Mouse (Mus musculus) right cerebral cortex, postnatal 25 days (tissue): ENCODE results near the gene Gm10376.
"Not testable (repeated sequence)": the region's sequence is repeated elsewhere in the genome, so short reads cannot be mapped to it uniquely, and the experiment has no call there.

Source experiments
- DNase-seq: peaks from one replicate; pipeline ENCODE4 v3.0.0; 2022

Gm10376 gene

DNA sequence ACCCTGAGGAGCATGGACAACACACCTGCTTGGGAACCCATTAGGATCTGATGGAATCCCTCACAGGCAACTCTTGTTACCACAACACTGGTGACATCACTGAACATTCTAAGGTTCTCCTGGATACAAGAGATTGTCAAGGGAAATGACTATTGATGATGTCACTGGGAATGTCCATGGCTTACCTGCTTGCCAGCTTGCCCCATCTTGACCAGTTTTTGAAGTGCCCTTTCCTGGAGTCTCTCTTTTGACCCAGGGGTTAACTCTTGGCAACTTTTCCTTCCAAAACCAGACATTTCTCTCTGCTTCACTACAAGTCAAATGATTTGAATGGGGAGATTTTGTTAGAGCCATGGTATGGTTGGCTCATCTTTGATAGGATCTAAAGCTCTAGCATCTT is at the start of gene Gm10376:
Gene Gm10376 (minus strand): TSS at position 101 of the 400 bp plus-strand sequence.
- DNase-seq: not testable (repeated sequence)

GRCm38 (mm10) chr14:43060179-43060578 is 44.8 kb upstream of the Gm10376 start:
- DNase-seq: not testable (repeated sequence)

GRCm38 (mm10) chr14:43058063-43058462 is 42.6 kb upstream of the Gm10376 start:
- not testable (repeated sequence) for DNase-seq

DNA sequence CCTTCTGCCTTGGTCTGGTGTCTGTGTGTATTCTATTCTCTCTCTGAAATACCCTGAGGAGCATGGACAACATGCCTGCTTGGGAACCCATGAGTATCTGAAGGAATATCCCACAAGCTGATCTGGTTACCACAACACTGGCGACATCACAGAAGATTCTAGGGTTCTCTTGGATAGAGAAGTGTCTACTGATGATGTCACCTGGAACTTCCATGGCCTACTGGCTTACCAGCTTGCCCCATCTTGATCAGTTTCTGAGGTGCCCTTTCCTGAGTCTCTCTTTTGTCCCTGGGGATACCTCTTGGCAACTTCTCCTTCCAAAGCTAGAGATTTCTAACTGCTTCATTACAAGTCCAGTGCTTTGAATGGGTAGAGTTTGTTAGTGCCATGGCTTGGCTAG is 21.9 kb downstream of the Gm10376 start, which contains the start of gene Gm8082:
Gene Gm8082 (minus strand): TSS at position 101 of the 400 bp plus-strand sequence.
- DNase-seq: not testable (repeated sequence)
